Mouse (Mus musculus): ENCODE data around the gene Csrp2.

The Csrp2 gene

GRCm38 (mm10) chr10:110931161-110931912, 11.7 kb downstream of the Csrp2 start:
- in situ Hi-C loops (cut with MseI, MboI), result no loop called here

GRCm38 (mm10) chr10:110931913-110932560, 12.4 kb downstream of the Csrp2 start:
- in situ Hi-C loops (cut with MseI, MboI), result no loop called here

- in situ Hi-C loops (cut with MseI, MboI), result no loop called here
These were observed 14.0 kb downstream of the Csrp2 start for GRCm38 (mm10) chr10:110933584-110933983.

- in situ Hi-C loops (cut with MseI, MboI), result no loop called here
These were observed 15.5 kb downstream of the Csrp2 start for GRCm38 (mm10) chr10:110935081-110935480.

- in situ Hi-C loops (cut with MseI, MboI), result no loop called here
These were observed 16.1 kb downstream of the Csrp2 start for GRCm38 (mm10) chr10:110935669-110936068.

- in situ Hi-C loops (cut with MseI, MboI), result no loop called here
These were observed 18.8 kb downstream of the Csrp2 start for GRCm38 (mm10) chr10:110938361-110938760.

GRCm38 (mm10) chr10:110938841-110939549, 19.4 kb downstream of the Csrp2 start:
- in situ Hi-C loops (cut with MseI, MboI), result no loop called here

GRCm38 (mm10) chr10:110939717-110940116, 20.1 kb downstream of the Csrp2 start:
- in situ Hi-C loops (cut with MseI, MboI), result no loop called here

GRCm38 (mm10) chr10:110940740-110941398, 21.3 kb downstream of the Csrp2 start:
- in situ Hi-C loops (cut with MseI, MboI), result no loop called here

GRCm38 (mm10) chr10:110941968-110942367, 22.4 kb downstream of the Csrp2 start:
- in situ Hi-C loops (cut with MseI, MboI), result no loop called here

GRCm38 (mm10) chr10:110942806-110943205, 23.2 kb downstream of the Csrp2 start:
- in situ Hi-C loops (cut with MseI, MboI), result no loop called here

GRCm38 (mm10) chr10:110944175-110944574, 24.6 kb downstream of the Csrp2 start:
- in situ Hi-C loops (cut with MseI, MboI), result no loop called here

- in situ Hi-C loops (cut with MseI, MboI), result no loop called here
These were observed 26.4 kb downstream of the Csrp2 start for GRCm38 (mm10) chr10:110945966-110946365.

GRCm38 (mm10) chr10:110947574-110947973, 28.0 kb downstream of the Csrp2 start:
- in situ Hi-C loops (cut with MseI, MboI), result no loop called here

- in situ Hi-C loops (cut with MseI, MboI), result no loop called here
These were observed 31.5 kb downstream of the Csrp2 start for GRCm38 (mm10) chr10:110951112-110951511.

- in situ Hi-C loops (cut with MseI, MboI), result no loop called here
These were observed 32.2 kb downstream of the Csrp2 start for GRCm38 (mm10) chr10:110951748-110952147.

- in situ Hi-C loops (cut with MseI, MboI), result no loop called here
These were observed 32.7 kb downstream of the Csrp2 start for GRCm38 (mm10) chr10:110952271-110952670.

GRCm38 (mm10) chr10:110952937-110953451, 33.4 kb downstream of the Csrp2 start:
- in situ Hi-C loops (cut with MseI, MboI), result no loop called here

- in situ Hi-C loops (cut with MseI, MboI), result no loop called here
These were observed 39.3 kb downstream of the Csrp2 start for GRCm38 (mm10) chr10:110958879-110959278.

- in situ Hi-C loops (cut with MseI, MboI), result no loop called here
These were observed 40.2 kb downstream of the Csrp2 start for GRCm38 (mm10) chr10:110959781-110960180.

- in situ Hi-C loops (cut with MseI, MboI), result no loop called here
These were observed 41.3 kb downstream of the Csrp2 start for GRCm38 (mm10) chr10:110960841-110961240.

GRCm38 (mm10) chr10:110962172-110962571, 42.6 kb downstream of the Csrp2 start:
- in situ Hi-C loops (cut with MseI, MboI), result no loop called here

Measured in mouse trophoblast stem cell (cell line).